Mouse (Mus musculus): Measurements from ENCODE around the gene Elp1. TPM values are rescaled to one million over a fixed set of nuclear protein-coding genes. Genes with fewer than 3 reads are reported as not detected.

Elp1 gene
- total and polyA plus RNA-seq, 3 experiments: 58.1 to 88.4 (median 58.2) TPM

GRCm38 (mm10) chr4:56828932-56829331 is 26.8 kb upstream of the Elp1 start:
- H3K9ac ChIP-seq (ENCODE audit: insufficient read depth, low read depth): no peak overlapping the region
- no peak overlapping the region for H3K4me2 ChIP-seq (ENCODE audit: insufficient read depth, low read depth, poor library complexity, severe bottlenecking)
- in situ Hi-C loops (cut with MboI; ENCODE audit: low pct_ligation_motif_present, low pct_unique_long_range_greater_than_20kb, low sequenced_read_pairs): no loop called here
- H3K79me2 ChIP-seq (replicated peaks; ENCODE audit: control insufficient read depth, extremely low read depth, insufficient read depth, poor library complexity, severe bottlenecking): no peaks in the 10 kb centered on the region
- H3K4me1 ChIP-seq (ENCODE audit: control insufficient read depth in 1 of 2, insufficient read depth in 2 of 2): no peaks in the 10 kb centered on the region
- dilution Hi-C loops (cut with MboI; ENCODE audit: extremely low pct_ligation_motif_present, extremely low pct_unique_long_range_greater_than_20kb, low sequenced_read_pairs): no loop called here
- H3K36me3 ChIP-seq (replicated peaks in 1 of 2; ENCODE audit: control insufficient read depth in 1 of 2, insufficient read depth in 1 of 2, low read length in 1 of 2): peaks cover 0 to 27% of the 10 kb centered on the region in 2 experiments
- no peak overlapping the region for H3K4me3 ChIP-seq (replicated peaks in 1 of 3; ENCODE audit: low read depth in 2 of 3, low read length in 2 of 3, poor library complexity in 1 of 3)
- no peaks in the 10 kb centered on the region for H3K9me3 ChIP-seq (replicated peaks; ENCODE audit: low read length)
- H3K27me3 ChIP-seq (replicated peaks): no peaks in the 10 kb centered on the region
- no peak for DNase-seq (ENCODE audit: extremely low read depth)
- no peak overlapping the region for H3K27ac ChIP-seq (ENCODE audit: insufficient read depth, low read depth)
- TF ChIP-seq NELFE (IDR thresholded peaks at IDR 0.05; ENCODE audit: low read depth, low read length): no peak
- TF ChIP-seq JUN (IDR thresholded peaks at IDR 0.05; ENCODE audit: insufficient read depth, low read depth, low read length): no peak
- no peak for TF ChIP-seq ZMIZ1 (IDR thresholded peaks at IDR 0.05; ENCODE audit: low read depth, low read length)
- no peak for TF ChIP-seq JUND (conservative IDR thresholded peaks at IDR 0.05; ENCODE audit: low read depth, low read length)
- no peak for TF ChIP-seq EP300 (IDR thresholded peaks at IDR 0.05; ENCODE audit: low read length)
- no peak for TF ChIP-seq MYC (IDR thresholded peaks at IDR 0.05; ENCODE audit: low read depth, low read length)
- no peak for TF ChIP-seq MAFK (IDR thresholded peaks at IDR 0.05; ENCODE audit: insufficient replicate concordance, low read length)
- TF ChIP-seq KAT2A (IDR thresholded peaks at IDR 0.05; ENCODE audit: insufficient replicate concordance, low read length): no peak

GRCm38 (mm10) chr4:56824231-56824630 is 22.1 kb upstream of the Elp1 start:
- Histone ChIP-seq H3K4me2 (ENCODE audit: insufficient read depth, low read depth, poor library complexity, severe bottlenecking) (no peak overlapping the region), H3K4me3 (replicated peaks in 1 of 3; ENCODE audit: low read depth in 2 of 3, low read length in 2 of 3, poor library complexity in 1 of 3) (no peak overlapping the region), H3K79me2 (replicated peaks; ENCODE audit: control insufficient read depth, extremely low read depth, insufficient read depth, poor library complexity, severe bottlenecking) (no peaks in the 10 kb centered on the region), H3K36me3 (replicated peaks in 1 of 2; ENCODE audit: control insufficient read depth in 1 of 2, insufficient read depth in 1 of 2, low read length in 1 of 2) (peaks cover 0 to 13% of the 10 kb centered on the region in 2 experiments), H3K27ac (ENCODE audit: insufficient read depth, low read depth) (no peak overlapping the region), H3K9ac (ENCODE audit: insufficient read depth, low read depth) (no peak overlapping the region), H3K27me3 (replicated peaks) (no peaks in the 10 kb centered on the region), H3K9me3 (replicated peaks; ENCODE audit: low read length) (no peaks in the 10 kb centered on the region), H3K4me1 (ENCODE audit: control insufficient read depth in 1 of 2, insufficient read depth in 2 of 2) (no peaks in the 10 kb centered on the region)
- no peak for DNase-seq (ENCODE audit: extremely low read depth)
- in situ Hi-C loops (cut with MboI; ENCODE audit: low pct_ligation_motif_present, low pct_unique_long_range_greater_than_20kb, low sequenced_read_pairs) (no loop called here), dilution Hi-C loops (cut with MboI; ENCODE audit: extremely low pct_ligation_motif_present, extremely low pct_unique_long_range_greater_than_20kb, low sequenced_read_pairs) (no loop called here)
- TF ChIP-seq ETS1 (conservative IDR thresholded peaks at IDR 0.05; ENCODE audit: low read depth, low read length) (no peak), MXI1 (IDR thresholded peaks at IDR 0.05; ENCODE audit: low read depth, low read length) (no peak), ZC3H11A (IDR thresholded peaks at IDR 0.05; ENCODE audit: low read depth, low read length) (no peak), USF1 (IDR thresholded peaks at IDR 0.05; ENCODE audit: low read depth, low read length) (no peak), POLR2A (IDR thresholded peaks at IDR 0.05; ENCODE audit: low read depth, low read length) (no peak), IRF4 (IDR thresholded peaks at IDR 0.05; ENCODE audit: low read depth, low read length) (no peak), POLR2AphosphoS2 (IDR thresholded peaks at IDR 0.05; ENCODE audit: low read depth, low read length) (no peak), USF2 (conservative IDR thresholded peaks at IDR 0.05; ENCODE audit: low read depth, low read length) (no peak), EP300 (IDR thresholded peaks at IDR 0.05; ENCODE audit: low read length) (no peak), MAX (IDR thresholded peaks at IDR 0.05; ENCODE audit: low read length) (no peak)

All from CH12.LX (cell line).